Mouse (Mus musculus): ENCODE data around the gene Zfp62.
"Not testable (repeated sequence)": the region's sequence is repeated elsewhere in the genome, so short reads cannot be mapped to it uniquely, and the experiment has no call there.

Zfp62 gene

DNA sequence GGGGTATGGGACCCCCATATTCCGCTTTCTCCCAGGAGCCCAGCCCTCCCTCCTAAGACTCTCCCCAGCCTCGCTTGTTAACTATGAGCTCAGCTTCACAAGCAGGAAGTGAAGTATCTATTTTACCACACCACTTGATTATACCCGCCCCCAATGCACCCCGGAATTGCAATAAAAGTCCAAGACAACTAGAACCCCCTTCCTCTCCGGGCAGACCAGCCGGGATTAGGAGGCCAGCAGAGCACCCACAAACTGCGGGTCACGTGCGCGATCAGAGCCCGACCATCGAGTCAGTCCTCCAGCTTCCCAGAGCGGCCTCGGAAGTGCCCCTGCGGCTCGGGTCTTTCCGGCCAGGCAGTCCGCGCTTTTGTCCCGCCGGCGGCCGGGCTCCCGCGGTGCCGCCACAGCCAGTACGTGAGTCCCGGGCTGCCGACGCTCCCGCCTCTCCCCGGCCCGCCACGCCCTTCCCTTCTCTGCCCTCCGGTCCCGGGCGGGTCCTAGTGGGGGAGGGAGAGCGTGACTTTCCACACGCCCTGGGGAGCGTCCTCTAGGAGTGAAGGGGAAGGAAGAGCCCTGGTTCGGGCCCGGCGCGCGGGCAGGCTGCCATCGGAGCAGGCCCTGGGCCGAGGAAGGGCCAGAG, at the start of gene Zfp62:
Gene Zfp62 (plus strand): TSS at position 164 of the 640 bp plus-strand sequence.
- DNase-seq (ENCODE audit: low read depth, low spot score) = peak; percentile 94

DNA sequence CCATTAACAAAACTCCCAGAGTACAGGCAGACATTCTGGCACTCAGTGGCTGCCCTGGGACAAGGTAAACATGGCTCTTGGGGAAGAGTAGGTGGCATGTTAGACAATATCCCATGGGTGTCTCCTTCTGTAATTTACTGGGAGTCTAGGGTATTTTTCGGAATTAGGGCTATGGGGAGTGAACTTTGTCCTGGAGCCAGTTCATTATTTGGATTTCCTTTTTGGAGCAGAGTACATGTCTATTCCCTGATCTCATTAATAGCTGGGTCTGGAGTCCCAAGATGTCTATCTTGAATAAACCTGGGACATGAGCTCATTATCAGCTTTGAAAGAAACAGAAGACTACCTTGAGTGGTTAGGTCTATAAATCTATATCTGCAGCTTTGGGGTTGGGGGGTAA, 49.0 kb upstream of the Zfp62 start, which contains the start of gene Olfr1394:
Gene Olfr1394 (plus strand): TSS at position 301 of the 400 bp plus-strand sequence.
- no peak for DNase-seq (ENCODE audit: low read depth, low spot score)

DNA sequence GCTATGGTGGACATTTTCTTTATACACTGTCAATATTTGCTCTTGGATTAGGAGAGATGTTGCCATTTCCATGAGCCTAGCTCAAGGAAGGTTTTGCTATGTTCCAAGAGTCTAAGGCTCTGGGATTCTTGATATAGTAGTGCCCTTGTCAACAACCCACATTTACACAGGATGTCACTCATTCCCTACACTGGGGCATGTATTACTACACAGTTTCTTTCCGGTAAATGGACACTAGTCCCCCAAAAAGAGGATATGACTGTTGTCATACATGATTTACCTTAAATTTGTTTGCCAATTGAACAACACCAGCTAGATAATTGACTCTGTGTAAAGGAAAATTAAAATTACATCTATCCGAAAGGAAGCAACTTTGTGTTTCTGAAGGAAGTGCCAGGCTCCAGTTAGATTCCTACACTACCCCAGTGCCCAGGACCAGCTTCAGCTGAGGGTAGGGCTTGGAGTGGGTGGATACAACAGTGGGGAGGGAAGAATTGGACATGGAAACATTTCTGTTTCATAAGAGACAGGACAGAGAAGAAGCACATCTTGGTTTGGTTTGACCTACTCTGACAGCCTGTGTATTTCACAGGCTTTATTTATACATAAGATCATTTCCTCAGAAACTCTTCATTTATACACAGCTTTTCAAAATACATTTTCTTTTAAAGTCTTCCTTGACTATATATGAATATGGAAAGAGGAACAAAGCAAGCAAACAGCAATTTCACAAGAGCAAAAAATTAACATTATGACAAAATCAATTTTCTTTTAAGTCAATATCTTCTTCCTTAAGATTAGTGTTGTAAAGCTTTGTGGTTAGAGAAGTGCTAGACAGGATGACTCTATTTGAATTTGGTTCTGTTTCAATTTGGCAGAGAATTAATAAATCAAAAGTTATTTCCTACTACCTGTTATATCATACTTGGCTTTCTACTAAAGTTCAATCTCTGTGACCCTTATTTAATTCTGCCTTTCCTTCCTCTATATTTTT, 46.0 kb upstream of the Zfp62 start:
- DNase-seq (ENCODE audit: low read depth, low spot score) = no peak

DNA sequence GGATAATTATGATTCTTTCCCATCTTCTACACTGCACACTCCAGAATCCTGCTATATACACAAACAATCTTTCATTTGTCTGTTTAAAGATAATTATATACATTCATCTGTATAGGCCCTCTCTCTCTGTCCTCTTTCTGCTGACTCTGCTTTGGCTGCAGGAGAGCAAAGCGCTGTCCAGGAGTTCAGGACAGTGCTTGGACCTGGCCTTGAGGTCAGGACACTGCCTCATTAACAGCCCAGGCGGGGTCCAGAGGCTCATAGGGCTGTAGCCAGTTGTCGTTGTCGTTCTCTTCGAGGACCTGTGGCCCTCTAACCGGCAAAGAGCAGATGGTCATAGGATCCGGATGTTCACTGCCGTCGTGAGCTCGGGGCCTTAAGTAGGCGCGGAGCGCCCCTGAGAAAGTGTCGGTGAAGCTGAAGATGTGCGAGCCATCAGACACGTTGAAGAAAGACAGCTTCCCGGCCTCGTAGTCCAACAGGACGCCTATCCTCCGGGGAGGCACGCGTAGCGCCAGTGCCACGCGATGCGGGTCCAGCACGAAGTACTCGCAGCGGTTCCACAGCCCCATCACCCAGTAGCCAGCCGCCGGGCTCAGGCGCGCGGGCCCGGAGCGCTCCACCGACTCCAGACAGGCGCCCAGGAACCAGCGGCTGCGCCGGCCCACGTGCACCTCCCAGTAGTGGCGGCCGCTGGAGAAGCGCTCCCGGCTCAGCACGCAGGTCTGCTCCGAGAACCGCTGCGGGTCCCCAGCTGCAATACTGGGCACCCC, 34.1 kb upstream of the Zfp62 start:
- DNase-seq (ENCODE audit: low read depth, low spot score) = no peak

DNA sequence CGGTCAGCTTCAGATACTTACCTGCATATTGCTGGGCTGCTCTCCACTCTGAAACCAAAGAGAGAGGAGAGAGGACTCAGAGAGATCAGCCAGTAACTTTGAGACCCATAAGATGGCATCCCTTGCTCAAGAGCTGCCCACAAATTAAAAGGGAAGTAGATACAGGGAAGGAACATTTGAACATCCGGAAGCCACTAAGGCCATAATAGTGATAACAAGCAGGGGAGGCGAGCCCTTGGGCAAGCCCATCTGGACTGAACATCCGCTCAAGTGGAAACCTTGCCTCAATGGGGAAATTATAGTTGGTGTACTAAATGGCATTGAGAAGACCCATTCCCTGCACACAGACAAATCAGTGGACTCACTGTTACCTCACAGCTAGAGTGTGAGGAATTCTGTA, 32.5 kb upstream of the Zfp62 start:
- no peak for DNase-seq (ENCODE audit: low read depth, low spot score)

DNA sequence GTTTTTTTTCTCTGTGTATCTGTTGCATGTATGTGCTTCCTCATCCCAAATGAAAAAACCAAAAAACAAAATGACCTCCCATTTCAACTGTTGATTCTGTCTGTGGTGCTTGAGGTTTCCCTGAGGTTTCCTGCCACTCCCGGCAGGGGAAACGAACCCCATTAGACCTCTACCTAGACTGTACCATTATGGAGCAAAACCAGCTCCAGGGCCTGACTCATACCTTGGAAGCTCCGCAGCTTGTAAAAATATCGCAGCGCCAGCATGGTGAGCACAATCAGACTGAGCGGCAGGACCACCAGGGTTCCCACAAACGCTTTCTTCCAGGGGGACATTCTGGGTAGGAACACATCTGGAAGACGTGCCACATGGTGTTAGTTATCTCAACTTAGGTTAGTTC, 27.7 kb upstream of the Zfp62 start:
- DNase-seq (ENCODE audit: low read depth, low spot score) = no peak

DNA sequence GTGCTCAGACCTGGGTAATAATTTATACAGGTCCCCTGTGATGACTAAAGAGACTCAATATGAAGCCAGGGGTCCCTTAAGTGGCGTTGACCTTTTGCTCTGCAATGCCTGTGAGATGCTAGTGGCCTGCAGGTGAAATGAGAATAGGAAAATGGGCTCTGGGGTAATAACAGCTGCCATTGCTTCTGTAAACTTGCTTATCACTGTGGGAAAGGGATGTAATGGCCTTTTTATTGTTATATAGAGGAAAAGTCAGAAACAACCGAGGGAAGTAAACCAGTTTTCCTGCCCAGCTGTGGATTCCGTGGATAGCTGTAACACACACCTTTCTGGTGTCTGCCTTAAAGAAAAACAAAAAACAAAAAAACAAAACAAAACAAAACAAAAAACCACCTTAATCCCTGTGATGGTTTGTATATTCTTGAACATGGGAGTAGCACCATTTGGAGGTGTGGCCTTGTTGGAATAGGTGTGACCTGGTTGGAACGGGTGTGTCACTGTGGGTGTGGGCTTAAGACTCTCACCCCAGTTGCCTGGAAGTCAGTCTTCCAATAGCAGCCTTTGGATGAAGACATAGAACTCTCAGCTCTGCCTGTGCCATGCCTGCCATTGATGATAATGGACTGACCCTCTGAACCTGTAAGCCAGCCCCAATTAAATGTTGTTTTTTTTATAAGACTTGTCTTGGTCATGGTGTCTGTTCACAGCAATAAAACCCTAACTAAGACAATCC, 26.9 kb upstream of the Zfp62 start:
- DNase-seq (ENCODE audit: low read depth, low spot score) = not testable (repeated sequence)

DNA sequence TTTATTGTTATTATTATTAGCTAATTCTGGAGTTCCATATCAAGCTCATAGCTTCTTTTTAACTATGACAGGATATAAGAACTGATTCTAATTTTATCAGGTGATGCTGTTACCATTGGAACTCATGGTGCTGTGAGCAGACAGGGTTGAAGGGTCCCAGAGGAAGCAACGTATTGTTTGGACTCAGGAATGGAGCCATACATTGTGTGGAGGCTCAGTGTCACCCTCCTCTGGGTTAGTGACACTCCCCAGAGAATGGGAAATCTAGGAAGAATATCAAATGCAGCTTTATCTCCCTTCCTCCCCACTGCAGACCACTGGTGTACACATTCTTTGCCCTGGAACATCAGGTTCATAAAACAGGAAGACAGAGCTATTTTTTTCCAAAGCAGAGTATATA, 19.9 kb upstream of the Zfp62 start:
- DNase-seq (ENCODE audit: low read depth, low spot score) = no peak

DNA sequence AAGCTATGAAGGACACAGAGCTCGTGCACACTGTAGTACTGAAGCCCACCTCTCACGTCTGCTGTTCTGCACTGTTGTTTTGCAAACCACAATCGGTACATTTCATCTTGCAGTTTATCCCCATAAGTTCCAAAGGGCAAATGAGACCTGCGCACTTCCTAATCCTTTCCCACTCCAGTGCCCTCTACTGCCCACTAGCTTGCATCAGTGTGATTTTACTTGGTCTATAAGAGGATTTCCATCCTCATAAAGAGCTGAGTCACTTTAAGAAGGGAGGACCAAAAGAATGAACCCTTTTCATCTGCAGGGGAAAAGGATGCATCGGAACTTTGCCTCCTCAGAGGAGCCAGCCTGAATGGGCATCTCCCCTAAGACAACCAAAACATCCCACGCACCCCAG, 16.6 kb upstream of the Zfp62 start:
- no peak for DNase-seq (ENCODE audit: low read depth, low spot score)

DNA sequence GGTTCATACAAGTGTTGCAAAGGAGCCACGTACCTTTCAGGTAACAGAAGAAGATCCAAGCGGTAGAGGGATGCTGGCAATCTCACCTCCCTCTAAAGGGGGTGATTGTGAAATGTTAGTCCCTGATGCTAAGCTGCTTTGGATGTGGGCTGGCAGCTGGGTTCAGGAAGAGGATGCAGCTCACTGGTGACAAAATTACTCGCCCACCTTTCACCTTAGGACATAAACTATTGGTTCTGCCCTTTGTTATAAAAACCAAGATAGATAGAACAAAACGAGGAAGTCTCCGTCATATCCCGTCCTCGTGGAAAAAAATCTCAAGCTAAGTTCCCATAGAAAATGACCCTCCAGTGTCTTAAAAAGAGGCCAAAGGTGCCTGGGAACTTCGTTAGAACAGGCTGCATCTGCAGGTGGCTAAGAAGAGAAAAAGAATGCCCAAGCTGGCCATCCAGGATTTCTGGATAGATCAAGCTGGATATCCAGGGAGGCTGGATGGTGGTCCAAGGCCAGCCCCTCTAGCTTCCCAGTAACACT, 16.1 kb upstream of the Zfp62 start, which contains the start of gene Btnl9:
Gene Btnl9 (minus strand): TSS at position 205 of the 534 bp plus-strand sequence.
- DNase-seq (ENCODE audit: low read depth, low spot score) = no peak

DNA sequence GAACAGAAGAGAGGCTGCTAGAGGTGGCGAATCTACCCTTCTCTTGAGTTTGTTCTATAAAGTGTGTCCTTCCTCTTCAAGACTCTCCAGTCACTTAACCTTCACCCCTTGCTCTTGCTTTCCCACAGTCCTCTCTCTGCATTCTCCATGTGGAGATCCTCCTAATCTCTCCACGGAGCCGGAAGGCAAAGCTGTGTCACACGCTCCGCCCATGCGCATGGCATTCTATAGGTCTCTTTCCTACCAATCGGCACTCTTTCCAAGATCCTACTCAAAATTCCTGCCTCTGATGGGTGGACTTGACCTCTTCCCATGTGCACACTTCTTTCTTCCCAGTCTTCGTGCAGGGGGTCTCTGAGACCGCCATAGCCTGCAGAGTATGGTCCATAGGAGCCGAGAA, 15.4 kb upstream of the Zfp62 start:
- no peak for DNase-seq (ENCODE audit: low read depth, low spot score)

DNA sequence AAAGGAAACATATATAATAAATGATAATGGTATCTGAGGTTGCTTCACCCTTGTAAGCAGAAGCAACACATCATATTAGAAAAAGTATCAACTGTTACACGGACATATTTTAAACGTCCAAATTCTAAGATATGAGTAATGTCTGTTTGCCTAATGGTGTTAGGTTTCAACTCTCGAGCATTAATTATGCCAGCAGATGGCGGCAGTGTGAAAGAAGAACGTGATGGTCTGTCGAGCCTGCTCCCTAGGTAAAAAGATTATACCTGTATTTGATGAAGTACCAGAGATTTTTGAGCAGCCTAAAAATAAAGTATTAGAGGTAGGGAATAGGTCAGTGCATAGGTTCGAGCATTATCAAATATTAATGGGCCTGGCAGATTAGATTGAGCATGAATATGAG, 13.4 kb upstream of the Zfp62 start:
- DNase-seq (ENCODE audit: low read depth, low spot score) = peak; percentile 16

DNA sequence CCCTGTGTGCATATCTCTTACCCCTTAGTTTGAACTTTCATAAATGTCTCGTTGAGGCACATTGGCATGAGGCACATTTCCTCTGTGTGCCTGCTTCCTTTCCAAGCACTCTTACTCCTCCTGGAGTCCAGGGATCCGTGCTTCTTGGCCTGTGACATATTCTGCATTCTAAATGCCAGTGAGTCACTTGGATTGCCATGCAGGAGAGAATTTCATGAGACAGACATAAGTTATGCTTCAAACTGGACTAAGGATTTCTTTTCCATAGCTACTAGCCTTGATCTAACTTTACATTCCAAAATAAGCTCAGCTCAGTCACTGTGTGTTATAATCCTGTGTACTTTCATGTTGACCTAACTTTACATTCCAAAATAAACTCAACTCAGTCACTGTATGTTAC, 12.0 kb upstream of the Zfp62 start:
- DNase-seq (ENCODE audit: low read depth, low spot score) = no peak

DNA sequence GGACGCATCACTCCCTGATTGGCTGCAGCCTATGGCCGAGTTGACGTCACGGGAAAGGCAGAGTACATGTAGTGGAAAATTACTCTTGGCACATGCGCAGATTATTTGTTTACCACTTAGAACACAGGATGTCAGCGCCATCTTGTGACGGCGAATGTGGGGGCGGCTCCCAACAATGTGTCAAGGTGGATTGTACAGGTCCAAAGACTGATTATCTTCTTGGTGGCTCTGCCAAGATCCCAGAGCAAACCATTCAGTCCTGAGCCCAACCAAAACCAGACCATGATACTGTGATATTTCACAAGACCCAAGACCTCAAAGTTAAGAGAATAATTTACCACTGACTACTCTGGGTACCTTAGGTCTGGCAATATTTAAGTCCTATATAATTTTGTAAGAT, 8.3 kb upstream of the Zfp62 start:
- not testable (repeated sequence) for DNase-seq (ENCODE audit: low read depth, low spot score)

DNA sequence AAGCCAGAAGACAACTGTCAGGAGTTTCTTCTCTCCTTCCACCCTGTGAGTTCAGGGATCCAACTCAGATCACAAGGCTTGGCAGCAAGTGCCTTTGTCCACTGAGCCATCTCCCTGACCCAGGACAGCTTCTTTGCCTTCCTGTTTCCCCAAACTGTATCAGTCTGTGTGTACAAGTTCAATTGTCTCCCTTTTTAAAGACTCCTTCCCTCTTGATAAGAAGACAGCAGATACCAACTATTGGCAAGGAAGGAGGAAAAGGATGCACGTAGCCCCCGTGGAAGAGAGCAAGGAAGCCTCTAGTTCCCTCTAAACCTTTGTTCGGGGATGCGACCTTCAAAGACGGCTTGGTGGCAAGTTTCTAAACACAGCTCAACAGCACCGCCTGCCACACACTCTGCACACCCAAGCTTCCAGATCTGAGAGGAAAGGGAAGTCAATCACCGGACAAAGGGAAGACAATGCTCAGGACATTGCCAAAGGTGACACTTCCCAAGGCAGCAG, 7.2 kb upstream of the Zfp62 start:
- no peak for DNase-seq (ENCODE audit: low read depth, low spot score)

DNA sequence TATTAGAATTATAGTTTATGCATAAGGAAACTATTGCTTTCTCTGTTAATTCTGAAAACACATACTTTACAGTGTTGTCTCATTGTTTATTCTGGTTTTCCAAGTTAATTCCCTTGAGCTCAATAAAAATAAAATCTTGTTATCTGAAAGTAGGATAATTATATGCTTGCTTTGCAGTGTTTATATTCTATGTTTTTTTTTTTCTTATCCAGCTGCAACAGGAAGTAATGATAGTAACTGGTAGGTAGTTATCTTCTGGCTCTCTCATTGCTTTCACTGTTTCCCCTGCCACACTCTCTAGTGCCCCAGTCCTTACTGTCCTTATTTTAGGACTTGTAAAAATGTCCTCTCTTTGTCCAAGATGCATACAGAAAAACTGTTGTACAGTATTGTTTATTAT, 2.4 kb upstream of the Zfp62 start:
- DNase-seq (ENCODE audit: low read depth, low spot score) = no peak

DNA sequence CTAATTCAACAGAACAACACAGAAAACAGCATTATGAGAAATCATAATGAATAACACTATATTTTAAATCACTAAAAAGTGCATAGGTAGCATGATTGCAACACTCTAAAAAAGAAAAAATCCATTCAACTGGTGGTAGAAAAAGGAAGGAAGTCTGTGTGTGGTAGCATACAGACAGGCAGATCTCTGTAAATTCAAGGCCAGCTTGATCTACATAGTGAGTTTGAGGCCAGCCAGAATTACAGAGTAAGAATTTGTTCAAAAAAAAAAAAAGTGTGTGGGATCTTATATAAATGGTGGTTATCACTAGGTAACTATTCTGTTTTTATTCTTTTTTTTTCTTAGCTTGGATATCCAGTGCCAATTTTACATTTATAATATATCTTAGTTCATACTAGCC, 1.9 kb upstream of the Zfp62 start:
- no peak for DNase-seq (ENCODE audit: low read depth, low spot score)

DNA sequence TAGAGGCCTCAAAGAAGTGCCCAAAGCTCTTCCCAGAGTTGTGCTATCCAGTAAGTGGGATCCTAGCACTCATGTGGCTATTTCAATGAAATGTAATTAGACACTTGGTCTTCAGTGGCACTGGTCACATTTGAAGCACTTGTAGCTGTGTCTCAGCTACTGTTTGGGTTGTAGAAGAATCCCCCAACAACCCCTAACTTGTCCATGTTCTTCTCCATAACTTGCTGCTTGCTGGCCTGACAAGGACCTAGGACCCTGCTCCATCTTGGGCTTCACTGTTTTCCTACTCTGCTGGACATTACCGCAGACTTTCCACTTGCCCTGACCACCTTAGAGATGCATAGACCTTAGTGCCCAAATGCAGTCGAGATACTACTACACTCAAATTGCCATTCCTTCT, 1.0 kb upstream of the Zfp62 start:
- no peak for DNase-seq (ENCODE audit: low read depth, low spot score)

DNA sequence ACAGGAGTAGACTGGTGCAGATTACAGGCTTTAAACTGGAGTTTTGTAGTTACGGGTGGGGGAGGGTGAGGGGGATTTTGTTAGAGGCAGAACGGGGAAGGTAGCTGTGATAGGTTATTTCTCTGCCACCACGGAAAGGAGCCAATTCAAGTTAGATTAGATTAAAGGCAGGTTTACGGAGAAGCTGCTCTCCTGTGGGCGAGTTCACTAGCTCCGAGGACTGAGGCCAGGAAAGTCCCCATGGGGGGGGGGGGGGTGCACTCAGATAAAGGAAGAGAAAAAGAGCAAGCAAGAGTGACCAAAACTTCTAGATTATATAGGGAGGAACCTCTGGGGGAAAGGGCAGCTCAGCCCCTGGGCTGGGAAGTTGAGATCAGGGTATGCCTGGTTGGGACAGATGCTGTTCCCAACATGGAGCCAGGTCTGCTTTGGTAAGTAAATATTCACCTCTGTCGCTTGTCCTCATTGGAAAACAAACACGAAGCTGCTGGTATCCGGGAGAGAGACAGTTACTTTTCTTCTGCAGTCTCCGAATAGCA, 500 bp upstream of the Zfp62 start:
- DNase-seq (ENCODE audit: low read depth, low spot score) = peak; percentile 7

DNA sequence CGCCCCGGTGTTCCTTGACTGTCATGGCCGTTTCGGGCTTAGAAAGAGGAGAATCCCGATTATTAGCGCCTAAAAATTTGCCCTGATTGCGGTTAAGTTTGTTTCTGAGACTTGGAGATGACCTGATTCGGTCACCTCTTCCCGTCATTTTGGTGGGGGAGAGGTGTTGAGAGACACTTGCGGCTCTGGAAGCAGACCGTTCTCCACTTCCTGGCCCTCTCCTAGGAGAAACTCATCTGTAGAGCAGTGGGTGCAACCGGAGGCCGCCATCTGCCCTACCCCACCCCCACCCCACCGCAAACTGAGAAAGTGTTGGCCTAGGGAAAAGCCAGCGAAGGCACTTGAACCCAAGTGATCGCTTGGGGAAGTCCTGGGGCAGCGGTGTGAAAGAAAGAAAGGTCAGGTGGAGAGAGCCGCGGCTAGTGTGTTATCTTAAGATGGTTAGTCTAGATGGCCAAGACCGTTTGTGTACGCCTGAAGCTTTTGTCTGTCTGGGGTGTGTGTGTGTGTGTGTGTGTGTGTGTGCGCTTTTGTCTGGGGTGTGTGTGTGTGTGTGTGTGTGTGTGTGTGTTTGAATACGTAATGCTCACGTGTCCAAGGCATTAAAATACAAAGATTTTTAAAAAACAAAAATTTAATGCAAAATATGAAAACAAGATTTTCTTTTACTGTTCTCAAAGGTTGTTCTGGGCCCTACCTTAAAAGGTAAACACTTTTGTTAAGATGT, 842 bp downstream of the Zfp62 start:
- DNase-seq (ENCODE audit: low read depth, low spot score) = peak; percentile 42
